14 mouse cellular contexts compared by ENCODE assay signal in genomic region chr14:101984401-101984800, GRCm38 (mm10).
DNase-seq lines count a peak whose midpoint lies in the region; ATAC-seq and TF ChIP-seq lines count a peak whose summit lies in the region.
"Had no signal": no experiment of that assay in that cellular context is flagged by ENCODE, and none has a peak within 500 bp of the region (broad histone marks: within the 10 kb centered on the region; RNA-seq: fewer than 3 reads in every experiment).

No protein-coding gene starts in this region.

- no peaks in the 10 kb centered on the region for H3K27me3 ChIP-seq in kidney, embryonic 14.5 days (ENCODE audit: control insufficient read depth, insufficient read depth, low read length)
- H3K27me3 ChIP-seq in embryonic facial prominence, embryonic 15.5 days, result no peaks in the 10 kb centered on the region
- no peaks in the 10 kb centered on the region for H3K27me3 ChIP-seq in midbrain, embryonic 15.5 days (replicated peaks)
- no peaks in the 10 kb centered on the region for H3K27me3 ChIP-seq in hindbrain, embryonic 10.5 days (ENCODE audit: insufficient read depth, poor library complexity, severe bottlenecking)
- H3K27me3 ChIP-seq in hindbrain, embryonic 11.5 days (ENCODE audit: control insufficient read depth, insufficient read depth, low read length), result no peaks in the 10 kb centered on the region
- H3K27me3 ChIP-seq: forebrain, embryonic 12.5 days; neural tube, embryonic 15.5 days had no signal

- no peak for TF ChIP-seq POLR2A in brain, embryonic 14.5 days (IDR thresholded peaks at IDR 0.05; ENCODE audit: borderline replicate concordance, extremely low read depth, insufficient read depth, insufficient read length, poor library complexity, severe bottlenecking)

- DNase-seq in kidney, postnatal 14 days, result peak; percentile 21
- peak; percentile 36 for DNase-seq in brain, embryonic 14.5 days (ENCODE audit: low read depth)
- DNase-seq in hindbrain, embryonic 10.5 days (ENCODE audit: low spot score), result no peak
- DNase-seq in hindbrain, embryonic 11.5 days (ENCODE audit: low spot score), result no peak
- DNase-seq: adrenal gland, postnatal 25 days; cerebellum, adult 11-12 months; kidney, adult 2 months; layer of hippocampus, postnatal 36 days; liver had no signal

- no peak overlapping the region for H3K4me2 ChIP-seq in kidney, embryonic 14.5 days (replicated peaks; ENCODE audit: low read depth, low read length)
- no peak overlapping the region for H3K4me2 ChIP-seq in embryonic facial prominence, embryonic 15.5 days (replicated peaks)
- H3K4me2 ChIP-seq in midbrain, embryonic 15.5 days, result no peak overlapping the region
- no peak overlapping the region for H3K4me2 ChIP-seq in hindbrain, embryonic 11.5 days (replicated peaks; ENCODE audit: low read depth, low read length)
- H3K4me2 ChIP-seq: forebrain, embryonic 12.5 days; neural tube, embryonic 15.5 days had no signal

- H3K9ac ChIP-seq in kidney, embryonic 14.5 days (ENCODE audit: low read depth, low read length), result no peak overlapping the region
- no peak overlapping the region for H3K9ac ChIP-seq in embryonic facial prominence, embryonic 15.5 days
- H3K9ac ChIP-seq in midbrain, embryonic 15.5 days, result no peak overlapping the region
- H3K9ac ChIP-seq in hindbrain, embryonic 11.5 days (ENCODE audit: low read depth, low read length), result no peak overlapping the region
- H3K9ac ChIP-seq: forebrain, embryonic 12.5 days; neural tube, embryonic 15.5 days had no signal

- H3K36me3 ChIP-seq in kidney, embryonic 14.5 days (ENCODE audit: control insufficient read depth, insufficient read depth, low read length), result no peaks in the 10 kb centered on the region
- H3K36me3 ChIP-seq in embryonic facial prominence, embryonic 15.5 days, result no peaks in the 10 kb centered on the region
- no peaks in the 10 kb centered on the region for H3K36me3 ChIP-seq in midbrain, embryonic 15.5 days (replicated peaks)
- H3K36me3 ChIP-seq in hindbrain, embryonic 10.5 days, result no peaks in the 10 kb centered on the region
- no peaks in the 10 kb centered on the region for H3K36me3 ChIP-seq in hindbrain, embryonic 11.5 days (ENCODE audit: control insufficient read depth, insufficient read depth, low read length)
- H3K36me3 ChIP-seq: forebrain, embryonic 12.5 days; neural tube, embryonic 15.5 days had no signal

- no peaks in the 10 kb centered on the region for H3K9me3 ChIP-seq in kidney, embryonic 14.5 days (ENCODE audit: control insufficient read depth, low read length)
- no peaks in the 10 kb centered on the region for H3K9me3 ChIP-seq in embryonic facial prominence, embryonic 15.5 days (replicated peaks)
- no peaks in the 10 kb centered on the region for H3K9me3 ChIP-seq in midbrain, embryonic 15.5 days
- no peaks in the 10 kb centered on the region for H3K9me3 ChIP-seq in hindbrain, embryonic 10.5 days
- no peaks in the 10 kb centered on the region for H3K9me3 ChIP-seq in hindbrain, embryonic 11.5 days (ENCODE audit: control insufficient read depth, low read length)
- H3K9me3 ChIP-seq: forebrain, embryonic 12.5 days; neural tube, embryonic 15.5 days had no signal

- H3K4me1 ChIP-seq in kidney, embryonic 14.5 days (ENCODE audit: control insufficient read depth, insufficient read depth, low read length), result no peaks in the 10 kb centered on the region
- H3K4me1 ChIP-seq in embryonic facial prominence, embryonic 15.5 days, result peaks cover 4% of the 10 kb centered on the region
- H3K4me1 ChIP-seq in midbrain, embryonic 15.5 days, result no peaks in the 10 kb centered on the region
- H3K4me1 ChIP-seq in hindbrain, embryonic 10.5 days (replicated peaks), result no peaks in the 10 kb centered on the region
- H3K4me1 ChIP-seq in hindbrain, embryonic 11.5 days (replicated peaks; ENCODE audit: control insufficient read depth, insufficient read depth, low read length), result no peaks in the 10 kb centered on the region
- H3K4me1 ChIP-seq: forebrain, embryonic 12.5 days; neural tube, embryonic 15.5 days had no signal

- ATAC-seq in kidney, embryonic 14.5 days (ENCODE audit: low FRiP score, low TSS enrichment), result no peak
- ATAC-seq in embryonic facial prominence, embryonic 15.5 days (ENCODE audit: insufficient number of reproducible peaks, low FRiP score, low TSS enrichment, low read depth), result peak; percentile 86
- ATAC-seq in midbrain, embryonic 15.5 days (replicated peaks), result no peak
- ATAC-seq in hindbrain, embryonic 11.5 days (ENCODE audit: low FRiP score), result no peak

- no peak overlapping the region for H3K4me3 ChIP-seq in kidney, embryonic 14.5 days (ENCODE audit: low read length)
- no peak overlapping the region for H3K4me3 ChIP-seq in embryonic facial prominence, embryonic 15.5 days (replicated peaks)
- H3K4me3 ChIP-seq in midbrain, embryonic 15.5 days, result no peak overlapping the region
- H3K4me3 ChIP-seq in hindbrain, embryonic 10.5 days, result no peak overlapping the region
- H3K4me3 ChIP-seq in hindbrain, embryonic 11.5 days (ENCODE audit: low read depth, low read length), result no peak overlapping the region
- H3K4me3 ChIP-seq: forebrain, embryonic 12.5 days; neural tube, embryonic 15.5 days had no signal

- H3K27ac ChIP-seq in kidney, embryonic 14.5 days (ENCODE audit: low read depth, low read length), result no peak overlapping the region
- peak overlapping the region; percentile 79 for H3K27ac ChIP-seq in embryonic facial prominence, embryonic 15.5 days (replicated peaks)
- peak overlapping the region; percentile 30; the same call in 1 of the 2 replicates for H3K27ac ChIP-seq in midbrain, embryonic 15.5 days
- H3K27ac ChIP-seq in hindbrain, embryonic 10.5 days, result no peak overlapping the region
- H3K27ac ChIP-seq in hindbrain, embryonic 11.5 days (ENCODE audit: low read depth, low read length), result no peak overlapping the region
- H3K27ac ChIP-seq: forebrain, embryonic 12.5 days; neural tube, embryonic 15.5 days had no signal

- WGBS in kidney, embryonic 14.5 days, result 24% methylated on average over 2 of the region's 2 CpGs
- WGBS in embryonic facial prominence, embryonic 15.5 days, result 5% methylated on average over 2 of the region's 2 CpGs
- 14% methylated on average over 2 of the region's 2 CpGs for WGBS in midbrain, embryonic 15.5 days
- 28% methylated on average over 2 of the region's 2 CpGs for WGBS in hindbrain, embryonic 10.5 days
- WGBS in hindbrain, embryonic 11.5 days, result 37% methylated on average over 2 of the region's 2 CpGs

- no peak for TF ChIP-seq CTCF in brain, embryonic 14.5 days (IDR thresholded peaks at IDR 0.05; ENCODE audit: borderline replicate concordance, extremely low read depth, insufficient read depth, insufficient read length)

Comparison
In these comparisons a context has a peak if more than half of its experiments do, and no peak if none do; other contexts are left out.
1. DNase-seq: peak in kidney, postnatal 14 days (single experiment) and brain, embryonic 14.5 days (single experiment); none in hindbrain, embryonic 10.5 days (single experiment) and hindbrain, embryonic 11.5 days (single experiment).
2. H3K27ac ChIP-seq: peak in embryonic facial prominence, embryonic 15.5 days (single experiment) and midbrain, embryonic 15.5 days (single experiment); none in kidney, embryonic 14.5 days (single experiment), hindbrain, embryonic 10.5 days (single experiment) and hindbrain, embryonic 11.5 days (single experiment).